Mouse (Mus musculus) ES-E14 (cell line): ENCODE results near the gene Clcc1. TPM values are rescaled to one million over a fixed set of nuclear protein-coding genes. Genes with fewer than 3 reads are reported as not detected.

Source experiments
- DNase-seq: peaks from one replicate; pipeline ENCODE4 v3.0.0-alpha.2; 2013; ENCODE audit warnings: low read depth, low spot score
- H3K27ac ChIP-seq: 2 replicates; pipeline ENCODE4 v1.5.1; 2012; ENCODE audit warnings: low read depth, mild to moderate bottlenecking, low read length, moderate library complexity, mixed read lengths; ENCODE audit not compliant: poor library complexity, insufficient read depth, severe bottlenecking
- H3K36me3 ChIP-seq: 2 replicates; pipeline ENCODE4 v1.6.1; 2012; ENCODE audit warnings: mild to moderate bottlenecking, low read length, moderate library complexity, mixed read lengths; ENCODE audit not compliant: control insufficient read depth, poor library complexity, insufficient read depth, severe bottlenecking
- H3K4me1 ChIP-seq, 2 experiments: fragments of 150-350 bp in 1 of 2; sonication (generic) in 1 of 2; 2 replicates each; pipeline ENCODE4 v1.6.1; 2012; ENCODE audit warnings: low read length in 2 of 2, mild to moderate bottlenecking in 1 of 2, mixed read lengths in 1 of 2; ENCODE audit not compliant: control insufficient read depth in 2 of 2, insufficient read depth in 2 of 2, poor library complexity in 1 of 2
- H3K4me3 ChIP-seq, 2 experiments: fragments of 150-350 bp in 1 of 2; sonication (generic) in 1 of 2; 2 replicates each; pipeline ENCODE4 v1.5.1; 2012; ENCODE audit warnings: low read length in 2 of 2, low read depth in 1 of 2, mild to moderate bottlenecking in 1 of 2, mixed read lengths in 1 of 2; ENCODE audit not compliant: insufficient read depth in 1 of 2, poor library complexity in 1 of 2, severe bottlenecking in 1 of 2
- H3K9ac ChIP-seq: 2 replicates; pipeline ENCODE4 v1.6.1; 2012; ENCODE audit warnings: low read depth, mild to moderate bottlenecking, low read length, mixed read lengths; ENCODE audit not compliant: poor library complexity, insufficient read depth, severe bottlenecking
- H3K9me3 ChIP-seq: fragments of 150-350 bp; sonication (generic); 2 replicates; pipeline ENCODE4 v1.6.1; 2012; ENCODE audit warnings: low read depth, mild to moderate bottlenecking, low read length; ENCODE audit not compliant: control insufficient read depth, insufficient read depth
- CHD2 ChIP-seq: IDR thresholded peaks from 2 replicates; pipeline ENCODE4 v1.6.1; 2014; ENCODE audit warnings: mild to moderate bottlenecking, low read depth, low read length, inconsistent platforms
- HCFC1 ChIP-seq: IDR thresholded peaks from 2 replicates; pipeline ENCODE4 v1.6.1; 2012; ENCODE audit warnings: low read length, inconsistent platforms, borderline replicate concordance; ENCODE audit not compliant: insufficient read depth
- MAFK ChIP-seq: IDR thresholded peaks from 2 replicates; pipeline ENCODE4 v1.6.1; 2014; ENCODE audit warnings: mild to moderate bottlenecking, low read depth, low read length, inconsistent platforms; ENCODE audit not compliant: insufficient read depth
- ZC3H11A ChIP-seq: IDR thresholded peaks from 2 replicates; pipeline ENCODE4 v1.6.1; 2012; ENCODE audit warnings: low read depth, mild to moderate bottlenecking, inconsistent platforms, low read length, borderline replicate concordance
- ZNF384 ChIP-seq: IDR thresholded peaks from 2 replicates; pipeline ENCODE4 v1.6.1; 2012; ENCODE audit warnings: low read depth, low read length, inconsistent platforms
- in situ Hi-C, 2 experiments: fragments of 600-800 bp; cut with MboI; formaldehyde crosslinking; loops; one replicate each; pipeline ENCODE4 v1.15.1; 2025; ENCODE audit warnings: low sequenced_read_pairs in 2 of 2, inconsistent platforms in 1 of 2; ENCODE audit not compliant: unreplicated experiment in 2 of 2
- total RNA-seq: library from RNA; depleted of rRNA; stranded (reverse); fragments of 300-350 nt; gene quantifications from 2 replicates; pipeline ENCODE4 v1.2.3, GENCODE M21; 2012

The Clcc1 gene
- total RNA-seq, 1 experiment: 33.9 TPM

DNA sequence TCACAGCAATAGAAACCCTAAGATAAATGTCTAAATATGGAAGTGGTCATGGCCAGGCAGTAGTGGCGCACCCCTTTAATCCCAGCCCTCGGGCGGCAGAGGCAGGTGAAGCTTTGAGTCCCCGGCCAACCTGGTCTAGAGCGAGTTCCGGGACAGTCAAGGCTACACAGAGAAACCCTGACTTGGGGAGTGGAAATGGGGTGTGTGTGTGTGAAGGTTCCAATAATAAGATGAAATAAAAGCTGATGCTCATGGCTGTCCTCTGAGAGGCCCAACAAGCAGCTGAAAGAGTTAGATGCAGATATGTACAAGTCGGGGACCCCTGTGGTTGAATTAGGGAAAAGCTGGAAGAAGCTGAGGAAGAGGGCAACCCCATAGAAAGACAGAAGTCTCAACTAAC is 32.0 kb downstream of the Clcc1 start:
- peaks cover 17% of the 10 kb centered on the region for H3K36me3 ChIP-seq
- no peak for DNase-seq
- in situ Hi-C loops: no loop called here
- no peak overlapping the region for H3K27ac ChIP-seq
- H3K9ac ChIP-seq: no peak overlapping the region
- no peak overlapping the region for H3K4me3 ChIP-seq
- no peak for TF ChIP-seq HCFC1
- TF ChIP-seq MAFK: no peak
- no peak for TF ChIP-seq ZC3H11A
- TF ChIP-seq ZNF384: no peak
- TF ChIP-seq CHD2: no peak
- H3K4me1 ChIP-seq: no peaks in the 10 kb centered on the region
- no peaks in the 10 kb centered on the region for H3K9me3 ChIP-seq

DNA sequence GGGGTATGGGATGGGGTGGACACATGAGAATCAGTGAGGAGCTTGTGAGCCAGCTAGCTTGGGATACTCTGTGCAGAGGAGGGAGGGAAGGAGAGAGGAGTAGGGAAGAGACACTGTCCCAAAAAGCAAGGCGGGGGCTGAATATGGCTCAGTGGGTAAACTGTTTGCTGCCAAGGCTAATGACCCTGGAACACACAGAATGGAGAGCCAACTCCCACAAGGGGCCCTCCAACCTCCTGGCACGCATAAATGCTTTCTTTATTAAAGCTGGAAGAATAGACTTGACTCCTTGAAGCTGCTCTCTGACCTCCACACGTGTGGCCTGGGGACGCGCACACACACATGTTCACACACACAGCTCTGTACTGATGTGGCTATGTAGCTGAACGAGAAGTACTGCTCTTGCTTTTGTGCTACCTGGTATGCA is 35.3 kb downstream of the Clcc1 start:
- H3K4me1 ChIP-seq: no peaks in the 10 kb centered on the region
- no peak for DNase-seq
- H3K4me3 ChIP-seq: no peak overlapping the region
- H3K9ac ChIP-seq: no peak overlapping the region
- no peak for TF ChIP-seq CHD2
- no peak for TF ChIP-seq MAFK
- TF ChIP-seq HCFC1: no peak
- no peak for TF ChIP-seq ZC3H11A
- TF ChIP-seq ZNF384: no peak
- peaks cover 9% of the 10 kb centered on the region for H3K36me3 ChIP-seq
- H3K27ac ChIP-seq: no peak overlapping the region
- in situ Hi-C loops: no loop called here
- no peaks in the 10 kb centered on the region for H3K9me3 ChIP-seq

DNA sequence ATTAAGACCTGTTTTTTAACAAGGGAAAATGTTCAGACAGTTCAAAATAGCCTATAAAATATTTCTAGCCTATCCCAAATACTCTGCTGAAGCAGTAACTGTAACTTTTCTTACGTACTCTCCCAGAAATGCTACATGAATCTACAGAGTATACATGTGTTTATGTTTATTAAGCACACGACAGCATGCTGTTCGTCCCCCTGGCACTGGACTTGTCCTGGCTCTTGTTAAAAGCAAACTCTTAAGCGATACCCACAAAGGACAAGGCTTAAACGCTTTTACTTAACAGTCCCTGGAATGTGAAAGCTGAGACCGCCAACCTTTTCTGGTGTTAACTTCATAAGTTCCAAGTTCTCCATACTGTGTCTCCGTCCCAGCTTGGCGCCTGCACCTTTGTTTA is 35.7 kb downstream of the Clcc1 start:
- H3K27ac ChIP-seq: no peak overlapping the region
- H3K36me3 ChIP-seq: peaks cover 12% of the 10 kb centered on the region
- H3K4me3 ChIP-seq: no peak overlapping the region
- in situ Hi-C loops: no loop called here
- H3K9me3 ChIP-seq: 0 out of 2 replicates have a peak, but pooled peaks cover 2% of the 10 kb centered on the region
- DNase-seq: no peak
- H3K4me1 ChIP-seq: no peaks in the 10 kb centered on the region
- no peak overlapping the region for H3K9ac ChIP-seq
- TF ChIP-seq ZNF384 (no peak), HCFC1 (no peak), CHD2 (no peak), ZC3H11A (no peak), MAFK (no peak)

DNA sequence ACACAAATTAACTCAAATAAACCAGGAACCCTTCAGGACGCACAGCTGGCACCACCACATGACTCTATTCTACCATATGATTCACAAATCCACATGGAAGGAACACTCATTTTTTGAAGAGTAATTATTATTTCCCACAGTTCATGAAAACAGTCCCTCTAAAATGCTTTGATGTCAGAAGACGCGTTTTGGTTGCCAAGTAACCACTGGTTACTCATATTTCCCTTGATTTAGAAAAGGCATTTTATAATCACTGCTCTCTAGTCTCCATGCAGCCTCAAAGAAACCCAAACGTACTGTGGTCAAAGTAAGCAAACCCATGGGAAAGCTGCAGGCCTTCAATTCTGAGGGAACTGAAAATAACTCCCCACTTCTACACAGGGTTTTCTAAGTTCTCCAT is 36.3 kb downstream of the Clcc1 start:
- Histone ChIP-seq H3K4me1 (no peaks in the 10 kb centered on the region), H3K9me3 (0 out of 2 replicates have a peak, but pooled peaks cover 2% of the 10 kb centered on the region), H3K27ac (no peak overlapping the region), H3K4me3 (no peak overlapping the region), H3K36me3 (peaks cover 13% of the 10 kb centered on the region), H3K9ac (no peak overlapping the region)
- TF ChIP-seq CHD2 (no peak), ZC3H11A (no peak), MAFK (no peak), HCFC1 (no peak), ZNF384 (no peak)
- DNase-seq: no peak
- in situ Hi-C loops: no loop called here

DNA sequence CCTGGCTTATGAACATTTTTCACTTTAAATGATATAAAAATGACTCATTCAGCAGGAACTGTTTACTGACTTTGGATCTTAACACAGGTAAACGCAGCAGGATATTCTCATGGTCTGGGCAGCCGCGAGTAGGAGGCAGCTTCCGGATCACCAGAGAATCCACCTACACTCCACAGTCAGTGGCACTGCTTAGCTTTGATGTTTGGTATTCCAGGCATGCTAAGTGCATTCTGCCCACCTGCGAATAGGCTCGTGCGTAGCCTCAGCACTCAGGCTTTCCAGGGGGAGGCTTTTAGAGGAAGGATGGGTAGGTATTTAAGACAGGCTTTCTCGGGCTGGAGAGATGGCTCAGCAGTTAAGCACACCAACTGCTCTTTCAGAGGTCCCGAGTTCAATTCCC is 40.6 kb downstream of the Clcc1 start:
- Histone ChIP-seq H3K27ac (no peak overlapping the region), H3K9me3 (0 out of 2 replicates have a peak, but pooled peaks cover 2% of the 10 kb centered on the region), H3K9ac (no peak overlapping the region), H3K4me3 (no peak overlapping the region), H3K36me3 (peaks cover 19% of the 10 kb centered on the region), H3K4me1 (no peaks in the 10 kb centered on the region)
- no peak for TF ChIP-seq ZNF384
- TF ChIP-seq CHD2: no peak
- no peak for TF ChIP-seq ZC3H11A
- no peak for TF ChIP-seq HCFC1
- no peak for TF ChIP-seq MAFK
- in situ Hi-C loops: no loop called here
- DNase-seq: no peak
